Mouse (Mus musculus) ES-Bruce4 (cell line): ENCODE measurements around the gene Saysd1. TPM values are rescaled to one million over a fixed set of nuclear protein-coding genes. Genes with fewer than 3 reads are reported as not detected.

Experiments used
- H3K27ac ChIP-seq: 2 replicates; pipeline ENCODE4 v1.5.1; 2012; ENCODE audit warnings: low read length, inconsistent platforms; ENCODE audit not compliant: insufficient read depth
- H3K27me3 ChIP-seq: 2 replicates; pipeline ENCODE4 v1.6.1; 2012; ENCODE audit warnings: mild to moderate bottlenecking, low read length, inconsistent platforms; ENCODE audit not compliant: control insufficient read depth, poor library complexity, insufficient read depth, severe bottlenecking
- H3K36me3 ChIP-seq: 2 replicates; pipeline ENCODE4 v1.6.1; 2012; ENCODE audit warnings: inconsistent platforms, mild to moderate bottlenecking, low read length, moderate library complexity; ENCODE audit not compliant: control insufficient read depth, poor library complexity, insufficient read depth, severe bottlenecking
- H3K4me1 ChIP-seq: one replicate; pipeline ENCODE4 v1.8.1; 2011; ENCODE audit warnings: low read length; ENCODE audit not compliant: control insufficient read depth, insufficient read depth
- H3K4me3 ChIP-seq: 2 replicates; pipeline ENCODE4 v1.5.1; 2011; ENCODE audit warnings: low read depth, mild to moderate bottlenecking, low read length
- H3K9ac ChIP-seq: 2 replicates; pipeline ENCODE4 v1.6.1; 2012; ENCODE audit warnings: low read depth, mild to moderate bottlenecking, inconsistent platforms; ENCODE audit not compliant: poor library complexity, severe bottlenecking
- H3K9me3 ChIP-seq: replicated peaks from 2 replicates; pipeline ENCODE4 v1.6.1; 2012; ENCODE audit warnings: mild to moderate bottlenecking, low read length, inconsistent platforms; ENCODE audit not compliant: control insufficient read depth, poor library complexity, insufficient read depth, severe bottlenecking
- CTCF ChIP-seq: IDR thresholded peaks from one replicate; pipeline ENCODE4 v1.8.1; 2011; ENCODE audit warnings: low read depth, low read length
- EP300 ChIP-seq: IDR thresholded peaks from 2 replicates; pipeline ENCODE4 v1.6.1; 2011; ENCODE audit warnings: low read depth, low read length; ENCODE audit not compliant: insufficient read depth
- POLR2A ChIP-seq: IDR thresholded peaks from one replicate; pipeline ENCODE4 v1.8.1; 2011; ENCODE audit warnings: low read length; ENCODE audit not compliant: insufficient read depth
- polyA plus RNA-seq: library from polyadenylated mRNA; stranded (reverse); fragments of >200 nt; gene quantifications from 2 replicates; pipeline ENCODE4 v1.2.4, GENCODE M21; 2011; ENCODE audit warnings: low read depth; ENCODE audit not compliant: missing spikeins, insufficient read depth, insufficient read length

Saysd1 gene
- polyA plus RNA-seq, 1 experiment, result 5.8 TPM

DNA sequence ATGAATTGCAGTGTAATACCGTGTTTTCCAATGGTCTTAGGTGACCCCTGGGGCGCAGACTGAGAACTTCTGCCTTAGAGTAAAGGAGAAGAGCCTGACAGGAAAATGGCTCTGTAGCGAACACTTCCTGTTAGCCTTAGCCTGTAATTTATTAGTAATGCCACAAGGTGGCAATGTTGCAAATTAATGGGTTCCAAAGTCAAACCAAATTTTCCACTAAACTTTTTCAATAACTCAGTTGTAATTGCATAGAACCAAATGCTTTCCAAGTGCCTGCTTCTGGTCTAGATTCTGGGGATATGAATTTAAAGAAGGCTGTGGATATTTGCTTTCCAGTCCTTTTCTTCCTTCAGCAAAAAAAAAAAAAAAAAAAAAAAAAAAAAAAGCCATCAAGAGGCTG, 26.1 kb downstream of the Saysd1 start:
- Histone ChIP-seq H3K9me3 (no peaks in the 10 kb centered on the region), H3K36me3 (no peaks in the 10 kb centered on the region), H3K4me1 (peaks cover 3% of the 10 kb centered on the region), H3K9ac (no peak overlapping the region), H3K4me3 (no peak overlapping the region), H3K27ac (no peak overlapping the region), H3K27me3 (no peaks in the 10 kb centered on the region)
- no peak for TF ChIP-seq EP300
- no peak for TF ChIP-seq CTCF
- no peak for TF ChIP-seq POLR2A

DNA sequence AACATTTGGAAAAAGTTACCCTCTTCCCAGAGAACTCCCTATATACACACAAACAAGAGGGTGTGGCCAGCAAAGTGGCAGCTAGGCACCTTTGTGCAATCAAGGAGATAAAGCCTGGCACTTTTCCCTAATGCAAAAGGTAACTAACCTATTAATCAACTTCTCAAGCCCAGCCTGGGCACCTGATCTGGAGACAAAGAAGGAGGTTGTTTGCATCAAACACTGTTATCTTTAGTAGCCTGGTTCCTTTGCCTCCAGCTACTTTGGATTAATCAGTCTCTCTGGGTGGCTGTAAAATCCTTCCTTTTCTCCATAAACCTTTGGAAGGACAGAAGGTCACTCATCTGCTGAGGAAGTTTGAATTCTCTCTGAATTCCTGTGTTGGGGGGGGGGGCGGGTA, 27.4 kb downstream of the Saysd1 start:
- H3K27ac ChIP-seq, result no peak overlapping the region
- no peaks in the 10 kb centered on the region for H3K9me3 ChIP-seq
- TF ChIP-seq CTCF, result no peak
- no peak for TF ChIP-seq POLR2A
- no peak for TF ChIP-seq EP300

DNA sequence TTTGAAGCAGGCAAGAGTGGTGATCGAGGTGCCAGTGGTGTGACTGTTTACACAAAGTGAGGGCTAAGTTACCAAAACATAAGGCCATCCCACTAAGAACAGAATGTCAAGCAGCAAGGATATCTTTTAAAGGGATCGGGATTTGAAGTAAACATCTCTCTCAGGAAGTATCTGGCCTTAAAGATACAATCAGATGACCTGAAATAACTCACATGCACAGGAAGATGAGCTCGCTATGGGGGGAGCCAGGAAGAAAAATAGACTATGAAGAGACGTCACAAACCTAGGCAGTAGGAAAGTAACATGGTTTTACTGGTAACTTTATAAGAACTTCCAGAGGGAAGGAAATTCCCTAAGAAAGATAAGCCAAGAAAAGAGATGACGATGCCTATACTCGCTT, 32.1 kb downstream of the Saysd1 start:
- no peaks in the 10 kb centered on the region for H3K36me3 ChIP-seq
- TF ChIP-seq POLR2A, result no peak
- TF ChIP-seq CTCF, result no peak
- TF ChIP-seq EP300, result no peak
- no peaks in the 10 kb centered on the region for H3K4me1 ChIP-seq
- H3K9me3 ChIP-seq, result no peaks in the 10 kb centered on the region
- no peak overlapping the region for H3K4me3 ChIP-seq
- H3K27me3 ChIP-seq, result no peaks in the 10 kb centered on the region
- no peak overlapping the region for H3K9ac ChIP-seq
- no peak overlapping the region for H3K27ac ChIP-seq

More for the DNA sequence above, 27.4 kb downstream of the Saysd1 start:
- peaks cover 3% of the 10 kb centered on the region for H3K4me1 ChIP-seq
- no peak overlapping the region for H3K4me3 ChIP-seq
- H3K9ac ChIP-seq, result no peak overlapping the region
- no peaks in the 10 kb centered on the region for H3K27me3 ChIP-seq
- H3K36me3 ChIP-seq, result no peaks in the 10 kb centered on the region

DNA sequence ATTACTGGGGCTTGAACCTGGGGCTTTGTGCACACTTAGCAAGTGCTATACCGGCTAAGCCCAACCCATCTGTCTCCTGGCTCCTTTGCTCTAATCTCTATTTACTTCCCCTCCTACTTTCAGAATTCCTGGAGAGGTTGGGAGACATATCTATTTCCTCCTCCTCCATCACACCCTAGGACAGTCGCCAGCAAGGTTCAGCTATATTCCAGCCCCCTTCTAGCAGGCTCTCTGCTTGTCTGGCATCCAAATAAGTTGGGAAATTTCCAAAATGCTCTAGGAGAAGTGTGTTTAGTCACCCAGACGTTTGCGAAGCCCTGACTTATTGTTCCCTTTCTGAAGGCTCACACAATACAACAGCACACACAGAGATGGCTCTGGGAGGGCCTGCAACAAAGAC, 35.1 kb downstream of the Saysd1 start:
- TF ChIP-seq EP300 (no peak), POLR2A (no peak), CTCF (no peak)

DNA sequence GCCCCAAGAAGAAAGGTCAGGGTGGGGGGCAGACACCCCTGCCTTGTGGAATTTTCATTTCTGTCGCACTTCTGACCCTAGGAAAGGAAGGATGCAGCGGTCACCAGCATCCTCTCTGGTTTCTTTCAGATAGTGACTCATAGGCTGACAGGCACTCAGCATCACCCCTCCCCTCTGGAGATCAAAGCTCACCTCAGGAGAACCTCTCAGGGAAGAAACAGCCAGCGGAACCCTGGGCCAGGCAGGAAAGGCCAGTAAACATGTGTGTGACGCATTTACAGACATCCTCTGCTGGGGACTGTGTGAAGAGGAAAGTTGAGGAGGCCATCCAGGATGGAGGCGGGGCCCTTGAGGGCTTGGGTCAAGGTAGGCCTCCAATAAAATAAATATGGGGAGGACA, 40.3 kb downstream of the Saysd1 start:
- H3K4me3 ChIP-seq, result no peak overlapping the region
- H3K9ac ChIP-seq, result no peak overlapping the region
- H3K9me3 ChIP-seq, result no peaks in the 10 kb centered on the region
- no peak overlapping the region for H3K27ac ChIP-seq
- H3K36me3 ChIP-seq, result no peaks in the 10 kb centered on the region
- no peak for TF ChIP-seq EP300
- no peak for TF ChIP-seq CTCF
- TF ChIP-seq POLR2A, result no peak
- no peaks in the 10 kb centered on the region for H3K4me1 ChIP-seq
- no peaks in the 10 kb centered on the region for H3K27me3 ChIP-seq

More for the DNA sequence above, 35.1 kb downstream of the Saysd1 start:
- Histone ChIP-seq H3K9me3 (no peaks in the 10 kb centered on the region), H3K4me1 (no peaks in the 10 kb centered on the region), H3K4me3 (no peak overlapping the region), H3K9ac (no peak overlapping the region), H3K27ac (no peak overlapping the region), H3K27me3 (no peaks in the 10 kb centered on the region), H3K36me3 (no peaks in the 10 kb centered on the region)

DNA sequence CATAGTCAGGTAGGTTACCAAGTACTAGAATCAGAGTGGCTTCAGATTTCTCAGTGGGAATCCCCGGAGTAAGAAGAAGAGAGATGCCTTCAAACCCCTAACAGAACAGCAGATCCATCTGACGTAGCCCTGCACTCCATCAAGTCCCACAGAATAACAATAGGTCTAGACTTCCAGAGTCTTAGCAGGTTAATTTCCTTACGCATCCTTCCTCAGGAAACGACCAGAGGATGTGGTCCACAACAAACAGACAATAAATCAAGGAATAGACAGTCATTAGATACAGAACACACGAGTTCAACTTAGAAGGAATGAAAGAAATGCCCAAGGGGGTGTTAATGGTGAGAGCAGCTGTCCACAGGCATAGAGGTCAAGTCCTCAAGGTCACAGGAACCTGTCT, 43.4 kb downstream of the Saysd1 start:
- H3K9ac ChIP-seq, result no peak overlapping the region
- no peaks in the 10 kb centered on the region for H3K9me3 ChIP-seq
- no peak overlapping the region for H3K4me3 ChIP-seq
- H3K36me3 ChIP-seq, result no peaks in the 10 kb centered on the region
- TF ChIP-seq CTCF (no peak), POLR2A (no peak), EP300 (no peak)
- H3K27ac ChIP-seq, result no peak overlapping the region
- no peaks in the 10 kb centered on the region for H3K4me1 ChIP-seq
- no peaks in the 10 kb centered on the region; the same call in 1 of the 2 replicates for H3K27me3 ChIP-seq
